Mouse (Mus musculus) layer of hippocampus, adult 8-10 months (tissue): ENCODE measurements at regions not wholly inside any gene's neighbourhood (a gene's known extent, or its start where the extent isn't known, plus 50 kb on each side); places are given as distances from the start of the nearest gene placed in this dataset.
"Not testable (repeated sequence)": the region's sequence is repeated elsewhere in the genome, so short reads cannot be mapped to it uniquely, and the experiment has no call there.

Experiments used
- DNase-seq, 2 experiments: peaks; one replicate each; pipeline ENCODE4 v3.0.0; 2022; ENCODE audit warnings: low spot score in 2 of 2

DNA sequence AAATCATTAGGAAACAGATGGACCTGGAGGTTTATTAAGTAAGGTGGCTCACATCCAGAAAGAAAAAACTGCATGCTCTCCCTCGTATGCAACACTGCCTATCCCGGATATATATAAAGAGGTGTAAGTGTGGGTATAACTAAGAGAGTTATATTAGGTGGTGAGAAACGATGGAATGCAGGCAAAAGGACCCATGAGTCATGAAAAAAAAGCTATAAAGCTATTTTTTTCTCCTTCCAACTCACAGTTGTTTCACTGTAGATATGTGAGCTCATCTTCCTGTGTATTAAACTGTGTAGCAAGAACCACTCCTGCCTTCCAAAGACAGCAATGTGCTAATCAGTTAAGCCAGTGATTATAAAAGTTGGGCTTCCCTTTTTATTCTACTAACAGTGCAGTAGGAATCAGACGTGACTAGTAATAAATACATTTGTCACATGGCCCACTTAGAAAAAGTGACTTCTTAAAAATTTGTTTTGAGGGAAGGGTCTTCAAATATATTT lies 51.4 kb upstream of the Bdh1 start:
- DNase-seq = not testable (repeated sequence)

- no peak for DNase-seq
These were observed 52.2 kb upstream of the Bdh1 start for GRCm38 (mm10) chr16:31369849-31370248.

DNA sequence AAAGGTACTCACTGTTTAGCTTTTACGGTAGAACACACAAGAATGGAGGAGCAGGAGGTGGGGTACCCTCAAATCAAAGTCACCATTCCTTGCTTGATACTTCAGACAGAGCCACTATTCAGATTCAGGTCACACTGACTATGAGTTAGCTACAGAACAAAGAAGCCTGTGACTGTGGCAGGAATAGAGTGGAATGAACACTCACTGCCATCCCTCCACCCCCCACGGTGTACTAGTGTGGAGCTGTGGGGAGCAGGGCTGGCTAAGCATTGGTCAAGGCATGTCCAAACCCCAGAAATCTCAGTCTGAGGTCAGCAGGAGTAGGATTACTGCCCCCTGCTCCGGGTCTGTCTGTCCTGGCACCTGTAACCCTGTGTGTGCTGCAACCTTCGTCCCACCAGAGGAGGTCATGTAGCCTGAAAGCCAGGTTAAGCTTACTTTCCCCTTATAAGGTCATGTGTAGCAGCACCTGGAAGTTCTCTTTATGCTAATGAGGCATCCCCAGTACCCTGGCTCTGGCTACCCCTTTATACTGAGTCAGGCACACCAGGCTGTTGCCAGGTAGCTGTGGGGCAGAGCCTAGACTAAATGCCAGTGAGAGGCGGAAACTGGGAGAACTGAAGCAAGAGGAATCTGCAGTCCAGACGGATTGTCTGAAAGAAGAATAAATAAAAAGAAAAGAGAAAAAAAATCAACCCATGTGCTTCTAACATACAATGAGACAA lies 53.1 kb upstream of the Apod start:
- DNase-seq = no peak

DNA sequence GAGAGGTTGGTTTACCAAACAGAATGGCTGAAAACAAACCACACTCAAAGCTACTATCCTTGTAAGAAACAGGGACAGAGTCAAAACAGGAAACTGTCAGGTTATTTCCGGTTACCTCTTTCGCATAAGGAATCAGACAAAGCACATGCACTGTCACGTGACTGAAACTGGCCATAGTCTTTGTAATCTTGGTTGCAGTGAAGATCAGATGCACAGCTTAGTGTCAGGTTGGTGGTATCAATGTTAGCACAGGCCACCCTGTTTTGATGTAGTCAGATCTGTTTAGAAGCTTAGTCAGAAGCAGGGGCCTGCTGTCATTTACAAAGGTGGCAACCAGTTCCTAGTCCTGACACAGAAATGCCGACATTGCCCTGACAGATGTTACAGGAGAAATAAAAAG lies 51.4 kb upstream of the Apod start:
- no peak for DNase-seq

DNA sequence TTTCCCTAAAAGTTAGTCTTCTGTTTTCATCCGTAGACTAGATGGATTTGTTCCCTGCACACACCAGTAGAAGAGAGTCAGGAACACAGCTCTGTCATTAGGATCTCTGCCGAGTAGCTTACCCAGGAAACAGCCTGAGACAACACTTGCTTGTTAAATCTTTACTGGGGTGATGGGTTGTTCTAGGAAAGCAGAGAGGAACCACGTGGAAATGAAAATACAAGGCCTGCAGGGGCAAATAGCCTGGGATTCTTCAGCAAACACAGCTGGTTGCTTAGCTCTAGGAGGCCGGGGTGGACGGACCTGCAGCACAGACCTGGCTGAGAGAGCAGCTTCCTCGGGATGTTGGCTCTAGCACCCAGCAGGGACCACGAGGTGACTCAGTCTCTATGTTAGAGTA lies 49.9 kb upstream of the Apod start:
- DNase-seq = peak; percentile 42 to 75
